Mouse (Mus musculus): ENCODE measurements at regions not wholly inside any gene's neighbourhood (a gene's known extent, or its start where the extent isn't known, plus 50 kb on each side); places are given as distances from the start of the nearest gene placed in this dataset.
"Not testable (repeated sequence)": the region's sequence is repeated elsewhere in the genome, so short reads cannot be mapped to it uniquely, and the experiment has no call there.

GRCm38 (mm10) chr2:166480883-166481282 is 232.7 kb downstream of the Prex1 start:
- no peak for ATAC-seq (replicated peaks; ENCODE audit: low FRiP score, poor library complexity, severe bottlenecking)

GRCm38 (mm10) chr2:166476953-166477352 is 236.7 kb downstream of the Prex1 start:
- no peak for ATAC-seq (replicated peaks; ENCODE audit: low FRiP score, poor library complexity, severe bottlenecking)

- ATAC-seq (replicated peaks; ENCODE audit: low FRiP score, poor library complexity, severe bottlenecking) = no peak
Observed at GRCm38 (mm10) chr2:166475624-166476023, 238.0 kb downstream of the Prex1 start.

GRCm38 (mm10) chr2:166474601-166475000 is 239.0 kb downstream of the Prex1 start:
- no peak for ATAC-seq (replicated peaks; ENCODE audit: low FRiP score, poor library complexity, severe bottlenecking)

- no peak for ATAC-seq (replicated peaks; ENCODE audit: low FRiP score, poor library complexity, severe bottlenecking)
Observed at GRCm38 (mm10) chr2:166471257-166471753, 242.3 kb downstream of the Prex1 start.

GRCm38 (mm10) chr2:166469046-166469593 is 244.5 kb downstream of the Prex1 start:
- no peak for ATAC-seq (replicated peaks; ENCODE audit: low FRiP score, poor library complexity, severe bottlenecking)

- no peak for ATAC-seq (replicated peaks; ENCODE audit: low FRiP score, poor library complexity, severe bottlenecking)
Observed at GRCm38 (mm10) chr2:166467137-166467536, 246.5 kb downstream of the Prex1 start.

- ATAC-seq (replicated peaks; ENCODE audit: low FRiP score, poor library complexity, severe bottlenecking) = no peak
Observed at GRCm38 (mm10) chr2:166465531-166465930, 248.1 kb downstream of the Prex1 start.

- no peak for ATAC-seq (replicated peaks; ENCODE audit: low FRiP score, poor library complexity, severe bottlenecking)
Observed at GRCm38 (mm10) chr2:166463539-166463938, 250.1 kb downstream of the Prex1 start.

- ATAC-seq (replicated peaks; ENCODE audit: low FRiP score, poor library complexity, severe bottlenecking) = no peak
Observed at GRCm38 (mm10) chr2:166461956-166462355, 251.7 kb downstream of the Prex1 start.

GRCm38 (mm10) chr2:166461103-166461502 is 252.5 kb downstream of the Prex1 start:
- no peak for ATAC-seq (replicated peaks; ENCODE audit: low FRiP score, poor library complexity, severe bottlenecking)

GRCm38 (mm10) chr2:166459955-166460354 is 253.7 kb downstream of the Prex1 start:
- ATAC-seq (replicated peaks; ENCODE audit: low FRiP score, poor library complexity, severe bottlenecking) = no peak

- ATAC-seq (replicated peaks; ENCODE audit: low FRiP score, poor library complexity, severe bottlenecking) = no peak
Observed at GRCm38 (mm10) chr2:166458953-166459352, 254.7 kb downstream of the Prex1 start.

- ATAC-seq (replicated peaks; ENCODE audit: low FRiP score, poor library complexity, severe bottlenecking) = no peak
Observed at GRCm38 (mm10) chr2:166457381-166458172, 256.1 kb downstream of the Prex1 start.

GRCm38 (mm10) chr2:166454160-166454888 is 259.3 kb downstream of the Prex1 start:
- not testable (repeated sequence) for ATAC-seq (replicated peaks; ENCODE audit: low FRiP score, poor library complexity, severe bottlenecking)

GRCm38 (mm10) chr2:166450964-166451363 is 262.7 kb downstream of the Prex1 start:
- no peak for ATAC-seq (replicated peaks; ENCODE audit: low FRiP score, poor library complexity, severe bottlenecking)

- ATAC-seq (replicated peaks; ENCODE audit: low FRiP score, poor library complexity, severe bottlenecking) = no peak
Observed at GRCm38 (mm10) chr2:166450380-166450779, 263.3 kb downstream of the Prex1 start.

- ATAC-seq (replicated peaks; ENCODE audit: low FRiP score, poor library complexity, severe bottlenecking) = no peak
Observed at GRCm38 (mm10) chr2:166448724-166449123, 264.9 kb downstream of the Prex1 start.

GRCm38 (mm10) chr2:166448161-166448560 is 265.5 kb downstream of the Prex1 start:
- ATAC-seq (replicated peaks; ENCODE audit: low FRiP score, poor library complexity, severe bottlenecking) = no peak

GRCm38 (mm10) chr2:166446536-166446935 is 267.1 kb downstream of the Prex1 start:
- ATAC-seq (replicated peaks; ENCODE audit: low FRiP score, poor library complexity, severe bottlenecking) = no peak

GRCm38 (mm10) chr2:166445824-166446223 is 267.8 kb downstream of the Prex1 start:
- ATAC-seq (replicated peaks; ENCODE audit: low FRiP score, poor library complexity, severe bottlenecking) = not testable (repeated sequence)
